Mouse (Mus musculus): Measurements from ENCODE around the gene Lztr1.

DNA sequence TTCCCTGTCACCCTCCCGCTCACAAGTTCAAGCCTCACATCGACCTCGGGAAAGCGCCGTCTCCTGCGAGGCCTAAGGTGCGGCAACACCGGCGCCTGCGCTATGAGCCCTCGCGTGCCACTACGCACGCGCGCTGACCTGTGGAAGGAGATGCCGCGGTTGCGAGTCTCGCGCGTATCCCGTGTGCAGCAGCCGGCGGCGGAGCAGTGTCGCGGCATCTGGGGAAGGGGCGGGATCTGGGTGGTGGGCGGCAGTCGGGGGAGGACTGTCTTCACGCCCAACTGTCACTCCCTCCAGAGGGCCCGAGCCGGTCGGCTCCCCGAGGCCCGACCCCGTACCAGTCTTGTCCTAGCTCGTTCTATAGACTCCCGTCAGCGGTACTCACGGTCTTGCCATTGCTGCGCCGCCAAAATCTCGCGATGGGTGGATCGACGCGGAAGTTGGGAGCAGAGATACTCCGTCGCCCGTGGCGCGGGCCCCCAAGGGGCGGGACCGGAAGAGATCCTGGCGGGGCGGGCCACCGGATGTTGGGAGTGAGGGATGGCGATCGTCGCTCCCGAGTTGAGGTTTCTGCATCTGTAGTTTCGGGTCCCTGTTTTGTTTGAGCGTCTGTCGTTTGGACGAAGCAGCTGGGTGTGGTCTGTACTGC is 22.3 kb downstream of the Lztr1 start, which contains the start of gene Thap7:
- no peak for TF ChIP-seq CTCF (IDR thresholded peaks at IDR 0.05; ENCODE audit: low read depth)
- peak; percentile 97 for TF ChIP-seq EP300 (optimal IDR thresholded peaks at IDR 0.05)

Measured in stomach, postnatal 0 days (tissue).